Mouse (Mus musculus) adrenal gland, postnatal 4 days (tissue): Measurements from ENCODE around the gene Gsta3. TPM values are rescaled to one million over a fixed set of nuclear protein-coding genes. Genes with fewer than 3 reads are reported as not detected.
"Not testable (repeated sequence)": the region's sequence is repeated elsewhere in the genome, so short reads cannot be mapped to it uniquely, and the experiment has no call there.

Experiments
- DNase-seq, 2 experiments: peaks; one replicate each; pipeline ENCODE4 v3.0.0; 2021 to 2022; ENCODE audit warnings: low spot score in 2 of 2, mixed read lengths in 2 of 2
- total RNA-seq, 2 experiments: library from RNA; stranded (reverse); gene quantifications; 2 replicates each; pipeline ENCODE4 v1.2.3; 2021

The Gsta3 gene
- total RNA-seq, 2 experiments from 2014 or later = 7.8 to 37.1 TPM

- no peak for DNase-seq
Observed at GRCm38 (mm10) chr1:21252566-21253302, 12.3 kb downstream of the Gsta3 start.

- DNase-seq = no peak
Observed at GRCm38 (mm10) chr1:21253303-21253650, 12.9 kb downstream of the Gsta3 start.

GRCm38 (mm10) chr1:21253856-21254255 lies 13.5 kb downstream of the Gsta3 start:
- no peak for DNase-seq

- no peak for DNase-seq
Observed at GRCm38 (mm10) chr1:21255625-21256345, 15.4 kb downstream of the Gsta3 start.

GRCm38 (mm10) chr1:21256391-21256790 lies 16.0 kb downstream of the Gsta3 start:
- DNase-seq = no peak

- DNase-seq = no peak
Observed at GRCm38 (mm10) chr1:21256871-21257270, 16.5 kb downstream of the Gsta3 start.

- DNase-seq = not testable (repeated sequence)
Observed at GRCm38 (mm10) chr1:21259981-21260380, 19.6 kb downstream of the Gsta3 start.

GRCm38 (mm10) chr1:21262401-21262800 lies 22.0 kb downstream of the Gsta3 start:
- no peak for DNase-seq

GRCm38 (mm10) chr1:21263986-21264385 lies 23.6 kb downstream of the Gsta3 start:
- DNase-seq = no peak

GRCm38 (mm10) chr1:21264747-21265146 lies 24.4 kb downstream of the Gsta3 start:
- no peak for DNase-seq

- DNase-seq = no peak
Observed at GRCm38 (mm10) chr1:21266766-21267165, 26.4 kb downstream of the Gsta3 start.

- not testable (repeated sequence) for DNase-seq
Observed at GRCm38 (mm10) chr1:21267466-21267865, 27.1 kb downstream of the Gsta3 start.

GRCm38 (mm10) chr1:21271343-21272055 lies 31.1 kb downstream of the Gsta3 start:
- DNase-seq = peak; percentile 26 to 55

- DNase-seq = no peak
Observed at GRCm38 (mm10) chr1:21272056-21272431, 31.7 kb downstream of the Gsta3 start.

- DNase-seq = no peak
Observed at GRCm38 (mm10) chr1:21273091-21273490, 32.7 kb downstream of the Gsta3 start.

- no peak for DNase-seq
Observed at GRCm38 (mm10) chr1:21274437-21275040, 34.1 kb downstream of the Gsta3 start.

- DNase-seq = not testable (repeated sequence)
Observed at GRCm38 (mm10) chr1:21275366-21275765, 35.0 kb downstream of the Gsta3 start.

- DNase-seq = not testable (repeated sequence)
Observed at GRCm38 (mm10) chr1:21276158-21276557, 35.8 kb downstream of the Gsta3 start.

GRCm38 (mm10) chr1:21280306-21280705 lies 39.9 kb downstream of the Gsta3 start:
- no peak for DNase-seq

GRCm38 (mm10) chr1:21284644-21285043 lies 44.3 kb downstream of the Gsta3 start:
- DNase-seq = not testable (repeated sequence)

GRCm38 (mm10) chr1:21291394-21291793 lies 51.0 kb downstream of the Gsta3 start:
- no peak for DNase-seq

- no peak for DNase-seq
Observed at GRCm38 (mm10) chr1:21292590-21292989, 52.2 kb downstream of the Gsta3 start.
